Mouse (Mus musculus): Measurements from ENCODE around the gene Hilpda. TPM values are rescaled to one million over a fixed set of nuclear protein-coding genes. Genes with fewer than 3 reads are reported as not detected.

Gene Hilpda
- polyA plus RNA-seq, 1 experiment: 9.2 TPM

DNA sequence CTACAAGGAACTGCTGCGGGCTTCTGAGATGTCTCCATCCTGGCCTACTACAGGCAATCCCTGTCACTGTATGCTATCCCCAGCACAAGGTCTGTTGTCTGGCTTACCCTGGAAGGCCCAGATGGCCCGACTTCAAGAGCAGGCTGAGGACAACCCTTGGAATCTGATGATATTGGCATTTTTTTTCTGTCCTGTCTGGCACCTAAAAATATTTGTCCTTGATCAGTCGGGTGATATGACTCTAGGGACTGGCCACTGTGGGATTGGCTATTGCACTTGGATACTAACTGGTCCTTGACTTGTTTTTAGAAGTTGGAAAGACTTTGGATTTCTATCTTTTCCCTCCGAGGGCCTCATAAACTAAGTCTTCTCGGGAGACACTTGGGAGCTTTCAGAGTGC lies 10.5 kb upstream of the Hilpda start:
- Histone ChIP-seq H3K4me1 (ENCODE audit: control insufficient read depth, insufficient read depth, insufficient read length, low read length) (peaks cover 9% of the 10 kb centered on the region), H3K27ac (replicated peaks; ENCODE audit: low read depth, low read length) (peak overlapping the region; percentile 84)

DNA sequence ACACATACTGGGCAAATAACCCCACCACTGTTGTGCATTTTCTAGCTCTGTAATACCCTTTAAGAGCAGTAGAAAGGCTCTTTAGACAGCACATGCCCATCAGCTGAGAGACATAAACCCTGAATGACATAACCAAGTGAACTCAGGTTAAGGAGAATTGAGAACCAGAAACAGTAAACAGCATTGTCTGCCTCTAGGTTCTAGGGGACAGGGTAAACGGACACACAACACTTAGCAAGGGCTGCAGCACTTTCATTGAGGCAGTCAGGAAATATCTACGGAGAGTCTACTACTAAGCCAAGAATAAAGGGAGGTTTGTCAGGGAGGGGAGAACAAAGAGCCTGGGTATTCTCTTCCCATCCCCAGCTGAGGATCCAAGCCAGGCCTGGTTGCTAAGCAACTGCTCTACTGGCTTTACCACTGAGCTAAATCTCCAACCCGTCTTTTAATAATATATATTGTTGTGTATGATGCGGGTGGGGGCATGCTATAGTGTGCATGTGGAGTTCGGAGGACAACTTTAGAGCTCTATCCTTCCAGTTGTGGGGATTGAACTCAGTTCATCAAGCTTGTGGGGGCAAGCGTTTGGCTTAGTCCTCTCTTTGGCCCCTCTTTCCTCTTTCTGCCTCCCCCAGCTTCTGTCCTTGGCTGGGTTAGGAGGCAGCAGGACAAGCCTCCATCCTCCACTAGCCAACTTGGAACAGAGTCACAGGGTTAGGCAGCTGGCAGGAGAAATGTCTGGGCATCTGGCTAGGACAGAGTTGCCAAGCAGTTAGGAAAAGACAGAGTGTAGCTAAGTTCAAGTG lies 8.4 kb upstream of the Hilpda start:
- H3K27ac ChIP-seq (replicated peaks; ENCODE audit: low read depth, low read length): peak overlapping the region; percentile 59
- no peak overlapping the region for H3K4me3 ChIP-seq (ENCODE audit: insufficient read depth, low read depth, low read length)
- H3K4me1 ChIP-seq (ENCODE audit: control insufficient read depth, insufficient read depth, insufficient read length, low read length): peaks cover 14% of the 10 kb centered on the region

More for the DNA sequence above, 10.5 kb upstream of the Hilpda start:
- no peak overlapping the region for H3K4me3 ChIP-seq (ENCODE audit: insufficient read depth, low read depth, low read length)

- Histone ChIP-seq H3K4me1 (ENCODE audit: control insufficient read depth, insufficient read depth, insufficient read length, low read length) (peaks cover 15% of the 10 kb centered on the region), H3K27ac (replicated peaks; ENCODE audit: low read depth, low read length) (peak overlapping the region; percentile 54; the same call in 1 of the 2 replicates), H3K4me3 (ENCODE audit: insufficient read depth, low read depth, low read length) (no peak overlapping the region)
Measured at GRCm38 (mm10) chr6:29264456-29264781, 7.9 kb upstream of the Hilpda start.

DNA sequence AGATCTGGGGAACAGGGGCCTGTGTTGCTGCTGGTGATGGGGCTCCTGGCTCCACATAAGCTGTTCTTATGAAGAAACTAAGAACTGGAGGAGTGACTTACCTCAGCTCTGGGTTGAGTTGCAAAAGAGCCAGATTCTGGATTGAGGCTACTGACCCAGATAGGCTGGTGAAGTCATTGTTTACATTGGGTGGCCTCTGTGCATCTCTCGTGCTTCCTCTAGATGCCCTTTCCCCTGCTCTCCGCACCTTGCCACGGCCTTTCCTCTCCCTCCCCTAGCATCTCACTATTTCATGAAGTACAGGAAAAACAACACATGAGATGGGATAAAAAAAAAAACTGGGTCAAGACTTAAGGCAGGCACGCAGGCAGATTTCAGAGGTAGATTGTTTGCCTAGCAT lies 5.4 kb upstream of the Hilpda start:
- Histone ChIP-seq H3K27ac (replicated peaks; ENCODE audit: low read depth, low read length) (no peak overlapping the region), H3K4me3 (ENCODE audit: insufficient read depth, low read depth, low read length) (no peak overlapping the region), H3K4me1 (ENCODE audit: control insufficient read depth, insufficient read depth, insufficient read length, low read length) (peaks cover 21% of the 10 kb centered on the region)

DNA sequence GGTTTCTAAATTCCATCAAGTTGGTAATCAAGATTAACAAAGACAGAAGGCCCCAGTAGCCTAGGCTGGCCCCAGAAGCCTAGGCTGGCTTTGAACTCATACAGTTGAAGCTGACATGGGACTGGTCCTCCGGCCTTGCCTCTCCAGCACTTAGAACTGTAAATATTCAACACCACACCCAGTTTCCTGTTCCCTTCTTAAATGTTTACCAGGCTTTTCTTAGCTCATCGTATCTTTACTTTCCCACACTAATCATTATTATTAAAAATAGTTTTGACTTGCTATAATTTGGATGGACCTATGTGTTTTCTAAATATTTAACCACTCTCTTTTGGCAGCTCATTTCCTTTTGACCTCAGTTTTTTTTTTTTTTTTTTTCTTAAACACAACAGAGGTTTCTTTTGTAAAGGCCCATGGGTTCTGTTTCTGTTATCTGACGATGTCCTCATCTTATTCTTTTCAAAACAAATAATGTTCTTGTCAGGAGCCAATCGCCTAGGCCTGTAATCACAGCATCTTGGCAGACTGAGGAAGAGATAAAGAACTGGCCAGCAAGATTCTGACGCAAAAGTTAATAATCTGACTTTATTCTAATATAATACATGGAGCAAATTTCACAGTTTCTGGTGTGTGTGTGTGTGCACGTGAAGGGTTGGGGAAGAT lies 3.2 kb upstream of the Hilpda start:
- H3K27ac ChIP-seq (replicated peaks; ENCODE audit: low read depth, low read length): peak overlapping the region; percentile 15; the same call in 1 of the 2 replicates
- H3K4me1 ChIP-seq (ENCODE audit: control insufficient read depth, insufficient read depth, insufficient read length, low read length): peaks cover 15% of the 10 kb centered on the region
- no peak overlapping the region for H3K4me3 ChIP-seq (ENCODE audit: insufficient read depth, low read depth, low read length)

DNA sequence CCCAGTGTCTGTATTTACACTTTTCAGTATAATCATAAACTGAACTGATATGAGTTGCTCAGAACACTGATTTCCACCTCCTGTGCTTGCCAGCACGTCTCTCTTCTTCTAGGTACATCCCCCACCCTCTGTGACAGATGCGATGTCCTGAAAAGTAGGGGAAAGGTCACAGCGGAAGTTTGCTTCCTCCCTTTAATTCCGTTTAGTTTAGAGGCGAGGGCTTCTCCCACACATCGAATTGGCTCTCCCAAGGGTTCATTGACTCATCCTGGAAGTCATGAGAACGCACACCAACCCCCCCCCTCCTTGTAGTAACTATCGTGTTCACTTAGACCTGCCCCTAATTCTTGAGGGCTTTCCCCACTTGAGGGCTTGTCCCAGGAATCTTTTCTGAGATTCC lies 1.3 kb upstream of the Hilpda start:
- H3K4me3 ChIP-seq (ENCODE audit: insufficient read depth, low read depth, low read length): peak overlapping the region; percentile 35
- H3K27ac ChIP-seq (replicated peaks; ENCODE audit: low read depth, low read length): peak overlapping the region; percentile 58
- peaks cover 12% of the 10 kb centered on the region for H3K4me1 ChIP-seq (ENCODE audit: control insufficient read depth, insufficient read depth, insufficient read length, low read length)

- no peak overlapping the region for H3K4me3 ChIP-seq (ENCODE audit: insufficient read depth, low read depth, low read length)
- no peaks in the 10 kb centered on the region; the same call in 1 of the 2 replicates for H3K4me1 ChIP-seq (ENCODE audit: control insufficient read depth, insufficient read depth, insufficient read length, low read length)
- H3K27ac ChIP-seq (replicated peaks; ENCODE audit: low read depth, low read length): no peak overlapping the region
Measured at GRCm38 (mm10) chr6:29276746-29277145, 4.5 kb downstream of the Hilpda start.

- no peak overlapping the region; the same call in 1 of the 2 replicates for H3K27ac ChIP-seq (replicated peaks; ENCODE audit: low read depth, low read length)
- H3K4me1 ChIP-seq (ENCODE audit: control insufficient read depth, insufficient read depth, insufficient read length, low read length): peaks cover 3% of the 10 kb centered on the region
- no peak overlapping the region for H3K4me3 ChIP-seq (ENCODE audit: insufficient read depth, low read depth, low read length)
Measured at GRCm38 (mm10) chr6:29278513-29279267, 6.4 kb downstream of the Hilpda start.

- Histone ChIP-seq H3K27ac (replicated peaks; ENCODE audit: low read depth, low read length) (no peak within 1 kb of the TSS; the same call in 1 of the 2 replicates), H3K4me3 (ENCODE audit: insufficient read depth, low read depth, low read length) (no peak within 1 kb of the TSS)
Measured at GRCm38 (mm10) chr6:29279293-29279692, 7.0 kb downstream of the Hilpda start, which contains the start of gene Fam71f2. Gene Fam71f2, plus strand, starts transcription at chr6:29279593.

DNA sequence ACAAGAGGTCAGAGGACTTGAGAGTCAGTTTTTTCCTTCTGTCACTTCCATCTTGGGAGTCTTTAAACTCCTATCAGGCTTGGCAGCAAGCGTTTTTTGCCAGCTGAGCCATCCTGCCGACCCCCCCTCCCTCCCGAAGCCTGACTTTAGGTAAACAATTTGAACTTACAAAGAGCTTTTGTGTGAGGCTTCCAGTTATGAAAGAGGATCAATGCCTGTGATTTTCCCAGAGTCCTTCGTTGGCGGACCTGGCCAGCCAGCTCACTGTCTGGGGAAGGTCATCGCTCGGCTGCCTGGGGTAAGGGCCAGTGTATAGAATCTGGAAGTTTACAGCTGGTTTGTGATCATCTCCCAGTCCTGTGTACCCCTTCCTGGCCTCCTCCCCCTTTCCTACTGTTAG lies 8.4 kb downstream of the Hilpda start:
- Histone ChIP-seq H3K4me3 (ENCODE audit: insufficient read depth, low read depth, low read length) (no peak overlapping the region), H3K27ac (replicated peaks; ENCODE audit: low read depth, low read length) (no peak overlapping the region), H3K4me1 (ENCODE audit: control insufficient read depth, insufficient read depth, insufficient read length, low read length) (peaks cover 3% of the 10 kb centered on the region)

More at GRCm38 (mm10) chr6:29279293-29279692, 7.0 kb downstream of the Hilpda start, which contains the start of gene Fam71f2:
- peaks cover 3% of the 10 kb centered on the region for H3K4me1 ChIP-seq (ENCODE audit: control insufficient read depth, insufficient read depth, insufficient read length, low read length)

DNA sequence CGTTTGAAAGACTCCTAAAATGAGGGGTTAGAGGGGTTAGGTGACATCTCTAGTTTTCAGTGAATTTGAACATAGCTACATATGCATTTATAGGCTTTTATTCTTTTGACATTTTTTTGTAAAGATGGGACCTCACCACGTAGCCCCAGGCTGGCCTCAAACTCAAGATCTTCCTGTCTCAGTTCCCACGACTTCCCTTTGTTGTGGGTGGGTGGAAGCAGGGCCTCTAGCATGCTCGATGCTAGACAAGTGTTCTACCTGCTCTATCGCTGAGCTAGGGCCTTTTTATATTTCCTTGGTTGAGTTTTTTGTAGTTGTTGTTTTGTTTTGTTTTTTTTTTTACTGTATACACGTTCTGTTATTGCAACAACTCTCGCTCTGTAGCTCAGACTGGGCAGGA lies 14.6 kb downstream of the Hilpda start:
- peaks cover 3% of the 10 kb centered on the region for H3K4me1 ChIP-seq (ENCODE audit: control insufficient read depth, insufficient read depth, insufficient read length, low read length)
- H3K27ac ChIP-seq (replicated peaks; ENCODE audit: low read depth, low read length): no peak overlapping the region
- H3K4me3 ChIP-seq (ENCODE audit: insufficient read depth, low read depth, low read length): no peak overlapping the region

- Histone ChIP-seq H3K27ac (replicated peaks; ENCODE audit: low read depth, low read length) (no peak overlapping the region), H3K4me3 (ENCODE audit: insufficient read depth, low read depth, low read length) (no peak overlapping the region), H3K4me1 (ENCODE audit: control insufficient read depth, insufficient read depth, insufficient read length, low read length) (peaks cover 3% of the 10 kb centered on the region)
Measured at GRCm38 (mm10) chr6:29287481-29287880, 15.2 kb downstream of the Hilpda start.

GRCm38 (mm10) chr6:29287944-29288343 lies 15.7 kb downstream of the Hilpda start:
- Histone ChIP-seq H3K27ac (replicated peaks; ENCODE audit: low read depth, low read length) (no peak overlapping the region), H3K4me1 (ENCODE audit: control insufficient read depth, insufficient read depth, insufficient read length, low read length) (peaks cover 3% of the 10 kb centered on the region), H3K4me3 (ENCODE audit: insufficient read depth, low read depth, low read length) (no peak overlapping the region)

GRCm38 (mm10) chr6:29288651-29289050 lies 16.4 kb downstream of the Hilpda start:
- Histone ChIP-seq H3K4me3 (ENCODE audit: insufficient read depth, low read depth, low read length) (no peak overlapping the region), H3K27ac (replicated peaks; ENCODE audit: low read depth, low read length) (no peak overlapping the region), H3K4me1 (ENCODE audit: control insufficient read depth, insufficient read depth, insufficient read length, low read length) (no peaks in the 10 kb centered on the region)

DNA sequence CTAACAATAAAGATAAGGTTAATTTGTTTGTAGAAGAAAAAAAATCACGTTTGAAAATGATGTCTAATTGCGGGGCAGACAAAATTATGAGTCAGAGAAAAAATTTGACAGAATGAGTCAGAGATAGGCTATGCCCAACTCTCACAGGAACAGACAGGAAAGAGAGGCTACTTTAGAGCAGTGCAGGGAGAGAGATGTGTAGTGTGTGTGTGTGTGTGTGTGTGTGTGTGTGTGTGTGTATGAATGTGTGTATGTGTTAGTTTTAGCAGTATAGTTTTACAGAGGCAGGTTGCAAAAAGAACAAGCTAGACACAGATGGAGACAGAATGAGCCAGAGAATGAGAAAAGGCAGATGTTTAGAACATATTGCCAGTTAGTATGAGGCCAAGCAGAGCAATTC lies 26.8 kb downstream of the Hilpda start:
- no peaks in the 10 kb centered on the region for H3K4me1 ChIP-seq (ENCODE audit: control insufficient read depth, insufficient read depth, insufficient read length, low read length)

More for the DNA sequence above, 26.8 kb downstream of the Hilpda start:
- no peak overlapping the region for H3K4me3 ChIP-seq (ENCODE audit: insufficient read depth, low read depth, low read length)
- no peak overlapping the region for H3K27ac ChIP-seq (replicated peaks; ENCODE audit: low read depth, low read length)

All from brown adipose tissue, adult 24 weeks (tissue).